Mouse (Mus musculus) thymus, adult 2 months (tissue): Measurements from ENCODE around the gene BC030499.

Source experiments
- CTCF ChIP-seq: fragments of 200-500 bp; IDR thresholded peaks from 2 replicates; pipeline ENCODE4 v1.5.1; 2012; ENCODE audit warnings: mild to moderate bottlenecking, control low read depth, low read length, moderate library complexity, borderline replicate concordance; ENCODE audit not compliant: control insufficient read depth, poor library complexity, insufficient read depth; ENCODE audit errors: extremely low read depth
- POLR2A ChIP-seq: fragments of 200-500 bp; IDR thresholded peaks from 2 replicates; pipeline ENCODE4 v1.6.1; 2012; ENCODE audit warnings: mild to moderate bottlenecking, low read length, control low read depth, moderate library complexity; ENCODE audit not compliant: control insufficient read depth, poor library complexity, insufficient read depth; ENCODE audit errors: extremely low read depth

DNA sequence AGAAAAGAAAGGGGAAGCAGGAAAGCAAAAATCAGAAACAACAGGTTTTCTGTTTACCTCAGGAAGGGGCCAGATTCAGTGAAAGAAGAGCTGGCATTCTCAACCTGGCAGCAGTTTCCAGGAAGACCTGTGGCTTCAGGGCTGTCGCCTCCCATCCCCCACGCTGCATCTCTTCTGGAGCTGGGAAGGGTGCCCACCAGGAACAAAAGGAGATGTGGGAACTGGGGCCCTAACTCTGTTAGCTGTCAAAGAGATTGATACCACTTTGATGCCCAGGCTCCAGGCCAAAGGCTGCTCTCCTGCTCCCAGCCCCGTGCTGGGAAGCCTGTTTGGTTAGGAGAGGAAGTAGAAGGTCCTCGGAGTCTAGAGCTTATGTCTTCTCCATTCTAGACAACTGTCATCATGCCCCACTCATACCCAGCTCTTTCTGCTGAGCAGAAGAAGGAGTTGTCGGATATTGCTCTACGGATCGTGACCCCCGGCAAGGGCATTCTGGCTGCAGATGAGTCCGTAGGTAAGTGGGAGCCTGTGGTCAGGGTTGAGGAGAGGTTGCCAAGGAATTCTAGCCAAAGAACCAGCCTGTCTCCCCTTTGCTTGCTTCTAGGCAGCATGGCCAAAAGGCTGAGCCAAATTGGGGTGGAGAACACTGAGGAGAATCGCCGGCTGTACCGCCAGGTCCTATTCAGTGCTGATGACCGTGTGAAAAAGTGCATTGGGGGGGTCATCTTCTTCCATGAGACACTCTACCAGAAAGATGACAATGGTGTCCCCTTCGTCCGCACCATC, 33.6 kb downstream of the BC030499 start:
- no peak for TF ChIP-seq CTCF
- TF ChIP-seq POLR2A = no peak
